Mouse (Mus musculus): ENCODE results near the gene Bcl2l1.

DNA sequence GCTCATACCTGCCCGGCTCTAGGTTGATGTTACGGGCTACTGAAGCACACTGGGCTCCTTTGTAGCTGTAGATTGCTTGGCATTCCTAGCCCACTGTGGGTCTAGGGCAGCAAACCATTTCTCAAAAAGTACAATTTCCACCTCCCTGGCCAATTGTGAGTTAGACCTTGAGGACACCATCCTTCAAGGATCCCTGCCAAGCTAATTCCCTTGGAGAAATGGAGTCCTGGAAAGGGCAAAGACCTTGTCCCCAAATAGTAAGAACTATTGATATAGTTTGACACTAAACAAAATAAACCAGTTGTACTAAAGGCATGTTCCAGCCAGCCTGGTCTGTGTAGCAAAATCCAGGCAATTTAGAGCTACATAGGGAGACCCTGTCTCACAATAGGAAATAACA is 93.2 kb downstream of the Bcl2l1 start:
- TF ChIP-seq CTCF (IDR thresholded peaks at IDR 0.05; ENCODE audit: extremely low read depth, insufficient read depth, low read length): no peak
- TF ChIP-seq POLR2A (IDR thresholded peaks at IDR 0.05; ENCODE audit: extremely low read depth, insufficient read depth, low read length): no peak
